Mouse (Mus musculus) stomach, embryonic 14.5 days (tissue): ENCODE data around the gene Mul1. TPM values are rescaled to one million over a fixed set of nuclear protein-coding genes. Genes with fewer than 3 reads are reported as not detected.
"Not testable (repeated sequence)": the region's sequence is repeated elsewhere in the genome, so short reads cannot be mapped to it uniquely, and the experiment has no call there.

Experiments
- ATAC-seq: fragments of 200-750 bp; cut with Nextera tagmentation; 2 replicates; pipeline ENCODE4 v1.8.0; 2017; ENCODE audit warnings: low read depth, moderate TSS enrichment; ENCODE audit not compliant: insufficient number of reproducible peaks, insufficient read depth, low FRiP score
- H3K27ac ChIP-seq: fragments of 300-500 bp; sonication (generic); 2 replicates; pipeline ENCODE4 v1.5.1; 2014; ENCODE audit warnings: mild to moderate bottlenecking, low read length, moderate library complexity, mixed read lengths
- H3K27me3 ChIP-seq: fragments of 300-500 bp; sonication (generic); 2 replicates; pipeline ENCODE4 v1.6.1; 2014; ENCODE audit warnings: low read length, control low read depth, mixed read lengths; ENCODE audit not compliant: control insufficient read depth, insufficient read depth
- H3K36me3 ChIP-seq: fragments of 300-500 bp; sonication (generic); 2 replicates; pipeline ENCODE4 v1.6.1; 2014; ENCODE audit warnings: mild to moderate bottlenecking, control low read depth, low read length, moderate library complexity, mixed read lengths; ENCODE audit not compliant: control insufficient read depth, insufficient read depth
- H3K4me1 ChIP-seq: fragments of 300-500 bp; sonication (generic); 2 replicates; pipeline ENCODE4 v1.6.1; 2014; ENCODE audit warnings: low read length, control low read depth, mixed read lengths; ENCODE audit not compliant: control insufficient read depth, insufficient read depth
- H3K4me2 ChIP-seq: fragments of 300-500 bp; sonication (generic); replicated peaks from 2 replicates; pipeline ENCODE4 v1.6.1; 2014; ENCODE audit warnings: low read depth, low read length, control low read depth
- H3K4me3 ChIP-seq: fragments of 300-500 bp; sonication (generic); 2 replicates; pipeline ENCODE4 v1.5.1; 2014; ENCODE audit warnings: low read depth, low read length, control low read depth
- H3K9ac ChIP-seq: fragments of 300-500 bp; sonication (generic); replicated peaks from 2 replicates; pipeline ENCODE4 v1.6.1; 2014; ENCODE audit warnings: low read depth, mild to moderate bottlenecking, control low read depth, low read length, moderate library complexity, mixed read lengths
- H3K9me3 ChIP-seq: fragments of 300-500 bp; sonication (generic); 2 replicates; pipeline ENCODE4 v1.6.1; 2016; ENCODE audit warnings: low read depth, low read length, control low read depth; ENCODE audit not compliant: control insufficient read depth
- WGBS: fragments of 180-500 bp; shearing (Covaris S2); extraction: QIAGEN DNeasy Blood & Tissue Kit; methylation state at CpG from one replicate; pipeline ENCODE4 v1.1.7; 2014; 5-methylcytosine and 5-hydroxymethylcytosine counted together
- polyA plus RNA-seq: library from polyadenylated mRNA; unstranded; fragments of >200 nt; fragmentation: Nextera tagmentation; extraction: Ambion mirVana; gene quantifications from 2 replicates; pipeline ENCODE4 v1.2.1, GENCODE M21; 2014

The Mul1 gene
- polyA plus RNA-seq, 1 experiment from 2014 or later = 17.6 TPM

DNA sequence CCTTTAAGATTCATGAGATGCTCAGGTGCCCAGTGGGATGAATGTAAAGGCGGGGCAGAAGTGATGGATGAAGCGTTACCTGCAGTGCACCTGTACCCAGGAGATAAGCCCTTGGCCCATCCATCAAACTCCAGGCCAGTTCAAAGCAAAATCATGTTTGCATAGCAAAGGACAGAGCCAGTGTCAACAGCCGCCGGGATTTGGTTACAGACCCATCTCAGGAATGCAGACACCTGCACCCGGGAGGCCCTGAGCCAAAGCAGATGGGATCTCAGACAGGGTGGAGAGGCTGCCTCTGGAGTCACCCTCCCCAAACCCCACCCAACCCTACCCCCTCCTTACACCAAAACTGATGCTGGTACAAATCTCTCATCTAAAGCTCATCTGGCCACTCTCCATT lies 23.5 kb upstream of the Mul1 start:
- ATAC-seq = peak; percentile 46; the same call in 1 of the 2 replicates
- Histone ChIP-seq H3K27me3 (no peaks in the 10 kb centered on the region), H3K4me3 (no peak overlapping the region), H3K27ac (no peak overlapping the region), H3K4me1 (no peaks in the 10 kb centered on the region), H3K4me2 (no peak overlapping the region), H3K9me3 (no peaks in the 10 kb centered on the region), H3K9ac (no peak overlapping the region), H3K36me3 (no peaks in the 10 kb centered on the region)
- WGBS = 10% methylated on average over 5 of the region's 5 CpGs

DNA sequence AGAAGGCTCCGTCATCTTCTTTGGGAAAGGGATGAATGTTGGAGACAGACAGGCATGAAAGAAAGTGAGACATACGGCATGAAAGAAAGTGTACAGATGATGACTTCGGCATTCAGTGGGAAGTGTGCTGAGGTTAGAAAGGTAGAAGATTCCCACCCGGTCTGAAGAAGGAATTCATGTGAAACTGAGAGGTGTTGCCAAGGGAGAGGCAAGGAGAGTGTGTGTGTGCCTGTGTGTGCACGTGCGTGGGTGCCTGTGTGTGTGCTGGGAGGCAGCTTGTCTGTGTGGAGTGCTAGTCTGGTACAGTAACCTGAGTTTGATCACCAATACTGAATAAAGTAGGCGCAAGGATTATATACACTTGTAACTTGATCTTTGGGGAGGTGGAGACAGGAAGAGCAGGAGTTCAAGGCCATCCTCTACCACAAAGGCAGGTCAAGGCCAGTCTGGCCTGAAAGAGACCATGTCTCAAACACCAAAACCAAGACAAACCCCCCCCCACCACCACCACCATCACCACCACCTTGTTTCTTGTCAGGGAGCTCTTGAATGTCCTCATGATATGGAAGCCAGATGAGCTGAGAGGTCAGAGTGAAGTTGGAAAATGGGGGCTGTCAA lies 22.9 kb upstream of the Mul1 start:
- Histone ChIP-seq H3K9ac (no peak overlapping the region), H3K36me3 (no peaks in the 10 kb centered on the region), H3K27ac (no peak overlapping the region), H3K4me1 (no peaks in the 10 kb centered on the region), H3K9me3 (no peaks in the 10 kb centered on the region), H3K4me3 (no peak overlapping the region), H3K27me3 (no peaks in the 10 kb centered on the region), H3K4me2 (no peak overlapping the region)
- ATAC-seq = no peak
- 45% methylated on average over 7 of the region's 7 CpGs for WGBS

DNA sequence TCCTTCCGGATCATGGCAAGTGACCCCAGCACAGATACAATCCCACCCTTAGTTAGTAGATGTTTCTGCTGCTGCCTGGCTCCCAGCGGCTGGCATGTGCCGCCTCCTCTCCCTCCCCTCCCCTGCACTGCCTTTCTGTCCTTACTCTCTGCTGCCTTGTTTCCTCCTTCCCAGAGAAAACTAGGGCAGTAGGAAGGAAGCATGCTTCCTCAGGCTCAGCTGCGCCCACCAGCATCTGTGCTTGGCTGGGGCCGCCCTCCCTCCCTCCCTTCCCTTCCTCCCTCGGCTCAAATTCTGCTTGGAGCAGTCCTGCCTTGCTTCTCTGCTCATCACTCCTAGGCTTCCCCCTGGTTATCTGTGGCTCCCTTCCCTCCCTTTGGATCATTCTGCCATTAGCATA lies 19.7 kb upstream of the Mul1 start:
- H3K4me2 ChIP-seq = no peak overlapping the region
- no peaks in the 10 kb centered on the region for H3K9me3 ChIP-seq
- 17% methylated on average over 6 of the region's 6 CpGs for WGBS
- H3K9ac ChIP-seq = no peak overlapping the region
- H3K27ac ChIP-seq = no peak overlapping the region
- H3K4me1 ChIP-seq = no peaks in the 10 kb centered on the region
- ATAC-seq = no peak
- H3K4me3 ChIP-seq = no peak overlapping the region
- no peaks in the 10 kb centered on the region for H3K36me3 ChIP-seq
- no peaks in the 10 kb centered on the region for H3K27me3 ChIP-seq

DNA sequence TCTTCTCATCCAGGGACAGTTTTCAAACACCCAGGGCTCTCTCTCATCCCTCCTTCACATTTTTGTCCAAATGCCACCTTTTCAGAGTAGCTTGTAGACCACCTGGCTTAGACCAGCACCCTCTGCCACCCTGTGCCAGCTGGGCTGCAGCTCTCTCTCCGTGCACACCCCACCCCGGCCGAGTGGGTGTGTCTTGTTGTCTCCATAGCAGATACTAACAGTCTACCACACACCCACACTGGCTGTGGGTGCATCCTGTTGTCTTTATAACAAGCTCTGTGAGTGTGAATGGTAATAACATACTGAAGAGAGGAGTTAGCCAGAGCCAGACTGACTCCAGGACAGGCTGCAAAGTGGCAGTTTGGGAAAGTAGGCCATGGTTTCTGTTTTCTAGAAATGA lies 18.5 kb upstream of the Mul1 start:
- Histone ChIP-seq H3K4me2 (no peak overlapping the region), H3K27me3 (no peaks in the 10 kb centered on the region), H3K9me3 (no peaks in the 10 kb centered on the region), H3K27ac (no peak overlapping the region), H3K4me1 (no peaks in the 10 kb centered on the region), H3K9ac (no peak overlapping the region), H3K4me3 (no peak overlapping the region), H3K36me3 (no peaks in the 10 kb centered on the region)
- ATAC-seq = no peak
- WGBS = 77% methylated on average over 3 of the region's 3 CpGs

DNA sequence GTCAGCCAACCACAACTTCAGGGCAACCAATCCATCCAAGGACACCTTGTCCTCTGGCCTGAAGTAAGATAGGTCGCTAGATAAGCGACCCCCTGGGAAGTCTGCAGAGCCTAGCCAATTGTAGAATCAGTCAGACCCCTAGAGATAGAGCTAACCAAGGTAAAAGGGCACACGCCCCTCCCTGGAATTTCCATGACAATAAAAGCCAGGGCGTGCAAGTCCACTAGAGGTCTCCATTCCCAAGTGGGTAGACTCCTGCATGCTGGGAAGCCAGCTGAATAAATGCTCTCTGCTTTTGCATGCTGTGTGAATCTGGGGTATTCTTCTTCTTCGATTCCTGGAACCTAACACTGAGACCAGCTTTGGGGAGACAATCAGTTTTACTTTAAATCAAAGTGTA lies 18.1 kb upstream of the Mul1 start:
- H3K9me3 ChIP-seq = no peaks in the 10 kb centered on the region
- no peaks in the 10 kb centered on the region for H3K36me3 ChIP-seq
- no peaks in the 10 kb centered on the region for H3K4me1 ChIP-seq
- H3K27me3 ChIP-seq = no peaks in the 10 kb centered on the region
- no peak overlapping the region for H3K9ac ChIP-seq
- H3K27ac ChIP-seq = no peak overlapping the region
- 64% methylated on average over 5 of the region's 5 CpGs for WGBS
- H3K4me2 ChIP-seq = no peak overlapping the region
- no peak for ATAC-seq
- no peak overlapping the region for H3K4me3 ChIP-seq

DNA sequence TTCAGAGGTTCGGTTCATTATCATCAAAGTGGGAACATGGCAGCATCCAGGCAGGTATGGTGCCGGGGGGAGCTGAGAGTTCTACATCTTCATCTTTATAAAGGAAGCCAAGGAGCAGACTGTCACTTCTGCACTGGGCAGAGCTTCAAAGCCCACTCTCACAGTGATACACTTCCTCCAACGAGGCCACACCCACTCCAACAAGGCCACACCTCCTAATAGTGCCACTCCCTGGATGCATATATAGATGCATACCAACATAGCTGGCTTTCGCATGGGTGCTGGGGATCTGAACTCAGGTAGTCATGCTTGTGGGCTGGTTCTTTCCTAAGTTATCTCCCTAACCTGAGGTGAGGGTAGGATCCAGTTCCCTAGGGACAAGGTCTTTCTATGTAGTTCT lies 16.6 kb upstream of the Mul1 start:
- no peak overlapping the region for H3K4me2 ChIP-seq
- no peaks in the 10 kb centered on the region for H3K9me3 ChIP-seq
- H3K4me1 ChIP-seq = no peaks in the 10 kb centered on the region
- H3K4me3 ChIP-seq = no peak overlapping the region
- no peak overlapping the region for H3K27ac ChIP-seq
- no peak overlapping the region for H3K9ac ChIP-seq
- no peaks in the 10 kb centered on the region for H3K27me3 ChIP-seq
- ATAC-seq = no peak
- no peaks in the 10 kb centered on the region for H3K36me3 ChIP-seq
- WGBS = 89% methylated on average over 4 of the region's 4 CpGs

DNA sequence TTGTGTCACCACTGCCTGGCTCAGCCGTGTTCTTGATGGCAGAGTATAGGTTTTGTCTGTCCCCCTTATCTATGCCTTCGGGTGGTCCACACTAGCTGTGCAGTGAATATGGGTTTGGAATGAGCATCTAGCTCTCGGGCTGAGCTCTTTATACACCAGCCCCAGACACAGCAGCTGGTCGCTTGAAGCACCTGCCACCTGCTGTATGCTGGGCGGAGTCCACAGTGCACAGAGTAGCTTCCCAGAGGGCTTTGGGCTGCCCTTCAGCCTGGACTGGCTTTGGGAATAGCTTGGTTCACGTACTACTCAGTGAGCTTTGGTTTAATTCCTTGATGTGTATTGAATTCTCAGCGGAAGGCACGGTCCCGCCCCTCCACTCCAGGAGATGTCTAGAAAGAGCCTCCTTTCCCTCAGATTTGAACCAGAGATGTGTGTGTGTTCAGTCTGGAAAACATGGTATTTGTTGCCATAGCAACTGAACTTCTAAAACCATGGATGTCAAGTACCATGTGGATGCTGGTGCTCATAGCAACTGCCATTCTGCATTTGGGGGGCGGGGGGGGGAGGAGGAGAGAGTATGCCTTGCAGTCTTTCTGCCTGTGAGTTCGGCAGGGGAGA lies 16.0 kb upstream of the Mul1 start:
- no peaks in the 10 kb centered on the region for H3K36me3 ChIP-seq
- H3K9ac ChIP-seq = no peak overlapping the region
- no peaks in the 10 kb centered on the region for H3K27me3 ChIP-seq
- no peak overlapping the region for H3K4me2 ChIP-seq
- WGBS = 51% methylated on average over 11 of the region's 11 CpGs
- H3K4me1 ChIP-seq = no peaks in the 10 kb centered on the region
- H3K9me3 ChIP-seq = no peaks in the 10 kb centered on the region
- no peak overlapping the region for H3K4me3 ChIP-seq
- H3K27ac ChIP-seq = no peak overlapping the region
- no peak for ATAC-seq

DNA sequence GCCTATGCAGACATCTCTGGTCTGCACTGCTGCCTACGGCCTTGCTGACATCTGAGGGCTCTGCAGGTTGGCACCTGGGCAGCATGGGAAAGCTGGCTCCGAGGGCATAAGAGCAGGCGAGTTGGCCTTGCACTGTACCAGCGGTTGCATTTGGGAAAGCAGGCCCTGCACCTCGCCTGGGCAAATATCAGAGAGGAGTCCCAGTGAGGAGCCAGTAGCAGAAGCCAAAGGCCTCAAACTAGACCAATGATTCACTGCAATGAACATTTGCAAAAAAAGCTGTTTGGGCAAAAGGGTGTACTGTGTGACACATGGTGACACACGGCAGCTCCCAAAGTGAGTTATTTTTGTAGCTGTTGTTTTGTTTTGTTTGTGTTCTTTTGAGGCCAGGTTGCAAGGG lies 9.4 kb upstream of the Mul1 start:
- H3K4me3 ChIP-seq = no peak overlapping the region
- H3K27ac ChIP-seq = no peak overlapping the region
- no peaks in the 10 kb centered on the region for H3K9me3 ChIP-seq
- 79% methylated on average over 6 of the region's 6 CpGs for WGBS
- no peaks in the 10 kb centered on the region for H3K36me3 ChIP-seq
- H3K4me1 ChIP-seq = no peaks in the 10 kb centered on the region
- no peaks in the 10 kb centered on the region for H3K27me3 ChIP-seq
- ATAC-seq = no peak
- H3K9ac ChIP-seq = no peak overlapping the region
- no peak overlapping the region for H3K4me2 ChIP-seq

DNA sequence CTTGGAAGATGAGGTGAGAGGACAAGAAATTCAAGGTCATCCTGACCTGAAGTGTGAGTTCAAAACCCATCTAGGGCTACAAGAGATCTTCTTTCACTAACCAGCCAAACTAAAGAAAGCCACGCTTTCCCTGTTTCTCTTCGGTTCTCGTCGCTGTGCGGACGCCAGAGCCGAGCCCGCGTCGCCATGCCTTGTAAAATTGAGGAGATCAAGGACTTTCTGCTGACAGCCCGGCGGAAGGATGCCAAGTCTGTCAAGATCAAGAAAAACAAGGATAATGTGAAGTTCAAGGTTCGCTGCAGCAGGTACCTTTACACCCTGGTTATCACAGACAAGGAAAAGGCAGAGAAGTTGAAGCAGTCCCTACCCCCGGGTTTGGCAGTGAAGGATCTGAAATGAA lies 8.9 kb upstream of the Mul1 start:
- H3K9me3 ChIP-seq, H3K4me1 ChIP-seq, H3K4me2 ChIP-seq, H3K4me3 ChIP-seq, H3K36me3 ChIP-seq, ATAC-seq, H3K27me3 ChIP-seq, H3K27ac ChIP-seq, H3K9ac ChIP-seq: not testable (repeated sequence)
- 85% methylated on average over 14 of the region's 14 CpGs for WGBS
